Mouse (Mus musculus) embryonic facial prominence, embryonic 12.5 days (tissue): ENCODE measurements around the gene Caskin1. TPM values are rescaled to one million over a fixed set of nuclear protein-coding genes. Genes with fewer than 3 reads are reported as not detected.

ENCODE experiments used
- ATAC-seq: fragments of 200-750 bp; cut with Nextera tagmentation; 2 replicates; pipeline ENCODE4 v1.8.0; 2017; ENCODE audit not compliant: insufficient number of reproducible peaks, insufficient read depth, low FRiP score, low TSS enrichment
- H3K27ac ChIP-seq: fragments of 300-500 bp; sonication (generic); 2 replicates; pipeline ENCODE4 v1.5.1; 2016; ENCODE audit warnings: mild to moderate bottlenecking
- H3K27me3 ChIP-seq: fragments of 300-500 bp; sonication (generic); 2 replicates; pipeline ENCODE4 v1.6.1; 2016; ENCODE audit warnings: mild to moderate bottlenecking, moderate library complexity
- H3K36me3 ChIP-seq: fragments of 300-500 bp; sonication (generic); 2 replicates; pipeline ENCODE4 v1.6.1; 2016; ENCODE audit warnings: mild to moderate bottlenecking
- H3K4me1 ChIP-seq: fragments of 300-500 bp; sonication (generic); 2 replicates; pipeline ENCODE4 v1.6.1; 2016
- H3K4me2 ChIP-seq: fragments of 300-500 bp; sonication (generic); replicated peaks from 2 replicates; pipeline ENCODE4 v1.6.1; 2016; ENCODE audit warnings: mild to moderate bottlenecking, moderate library complexity
- H3K4me3 ChIP-seq: fragments of 300-500 bp; sonication (generic); 2 replicates; pipeline ENCODE4 v1.5.1; 2016; ENCODE audit warnings: mild to moderate bottlenecking
- H3K9ac ChIP-seq: fragments of 300-500 bp; sonication (generic); 2 replicates; pipeline ENCODE4 v1.6.1; 2016; ENCODE audit warnings: mild to moderate bottlenecking, moderate library complexity
- H3K9me3 ChIP-seq: fragments of 300-500 bp; sonication (generic); 2 replicates; pipeline ENCODE4 v1.6.1; 2016; ENCODE audit warnings: mild to moderate bottlenecking, moderate library complexity
- WGBS: fragments of 180-500 bp; shearing (Covaris S2); methylation state at CpG from one replicate; pipeline ENCODE4 v1.1.7; 2016; 5-methylcytosine and 5-hydroxymethylcytosine counted together
- polyA plus RNA-seq: library from polyadenylated mRNA; unstranded; fragments of >200 nt; fragmentation: Nextera tagmentation; extraction: Ambion mirVana; gene quantifications from 2 replicates; pipeline ENCODE4 v1.2.1, GENCODE M21; 2016

The Caskin1 gene
- 7.3 and 7.5 TPM in 2 replicates for polyA plus RNA-seq

GRCm38 (mm10) chr17:24488186-24488661 is at the start of gene Caskin1:
Gene Caskin1 (plus strand): TSS chr17:24488601.
- Histone ChIP-seq H3K4me3 (peak within 1 kb of the TSS; percentile 61), H3K9me3 (no peaks in the 10 kb centered on the region), H3K27ac (peak within 1 kb of the TSS; percentile 43), H3K9ac (peak within 1 kb of the TSS; percentile 73), H3K4me2 (peak within 1 kb of the TSS; percentile 98), H3K4me1 (peaks cover 10% of the 10 kb centered on the region), H3K36me3 (no peaks in the 10 kb centered on the region), H3K27me3 (peaks cover 37% of the 10 kb centered on the region)
- 1% methylated on average over 42 of the region's 45 CpGs for WGBS
- ATAC-seq, result no peak

GRCm38 (mm10) chr17:24440377-24440776 is 48.0 kb upstream of the Caskin1 start:
- WGBS, result 88% methylated on average over 8 of the region's 8 CpGs
- Histone ChIP-seq H3K4me2 (no peak overlapping the region), H3K36me3 (peaks cover 78% of the 10 kb centered on the region), H3K27ac (no peak overlapping the region), H3K4me1 (no peaks in the 10 kb centered on the region), H3K27me3 (no peaks in the 10 kb centered on the region), H3K9me3 (no peaks in the 10 kb centered on the region), H3K4me3 (no peak overlapping the region), H3K9ac (no peak overlapping the region)
- ATAC-seq, result no peak

- no peak for ATAC-seq
- H3K4me3 ChIP-seq, result no peak overlapping the region
- H3K27me3 ChIP-seq, result no peaks in the 10 kb centered on the region
- no peaks in the 10 kb centered on the region for H3K9me3 ChIP-seq
- WGBS, result 70% methylated on average over 2 of the region's 2 CpGs
- H3K4me2 ChIP-seq, result no peak overlapping the region
- no peak overlapping the region for H3K27ac ChIP-seq
- no peak overlapping the region for H3K9ac ChIP-seq
- no peaks in the 10 kb centered on the region for H3K4me1 ChIP-seq
- peaks cover 78% of the 10 kb centered on the region for H3K36me3 ChIP-seq
Observed at GRCm38 (mm10) chr17:24441148-24441547, 47.3 kb upstream of the Caskin1 start.

GRCm38 (mm10) chr17:24442107-24442506 is 46.3 kb upstream of the Caskin1 start:
- no peaks in the 10 kb centered on the region for H3K9me3 ChIP-seq
- H3K4me2 ChIP-seq, result no peak overlapping the region
- no peak overlapping the region for H3K4me3 ChIP-seq
- H3K4me1 ChIP-seq, result no peaks in the 10 kb centered on the region
- H3K9ac ChIP-seq, result no peak overlapping the region
- peaks cover 83% of the 10 kb centered on the region for H3K36me3 ChIP-seq
- H3K27me3 ChIP-seq, result no peaks in the 10 kb centered on the region
- no peak for ATAC-seq
- no peak overlapping the region for H3K27ac ChIP-seq
- 87% methylated on average over 14 of the region's 14 CpGs for WGBS

- H3K4me3 ChIP-seq, result no peak within 1 kb of the TSS
- no peaks in the 10 kb centered on the region for H3K27me3 ChIP-seq
- H3K9ac ChIP-seq, result no peak within 1 kb of the TSS
- ATAC-seq, result no peak
- no peak within 1 kb of the TSS for H3K4me2 ChIP-seq
- H3K9me3 ChIP-seq, result no peaks in the 10 kb centered on the region
- no peaks in the 10 kb centered on the region for H3K4me1 ChIP-seq
- WGBS, result 82% methylated on average over 7 of the region's 7 CpGs
- H3K27ac ChIP-seq, result no peak within 1 kb of the TSS
- H3K36me3 ChIP-seq, result peaks cover 84% of the 10 kb centered on the region
Observed at GRCm38 (mm10) chr17:24442632-24443155, 45.7 kb upstream of the Caskin1 start, which contains the start of gene Dnase1l2. Gene Dnase1l2 (minus strand): TSS chr17:24443105.

GRCm38 (mm10) chr17:24443409-24443808 is 45.0 kb upstream of the Caskin1 start:
- no peak overlapping the region for H3K9ac ChIP-seq
- H3K4me3 ChIP-seq, result no peak overlapping the region
- H3K4me1 ChIP-seq, result no peaks in the 10 kb centered on the region
- WGBS, result 90% methylated on average over 4 of the region's 4 CpGs
- no peak overlapping the region for H3K4me2 ChIP-seq
- H3K27ac ChIP-seq, result no peak overlapping the region
- no peaks in the 10 kb centered on the region for H3K9me3 ChIP-seq
- no peak for ATAC-seq
- H3K36me3 ChIP-seq, result peaks cover 88% of the 10 kb centered on the region
- no peaks in the 10 kb centered on the region for H3K27me3 ChIP-seq

- Histone ChIP-seq H3K36me3 (peaks cover 94% of the 10 kb centered on the region), H3K4me2 (no peak overlapping the region), H3K27me3 (no peaks in the 10 kb centered on the region), H3K4me1 (no peaks in the 10 kb centered on the region), H3K4me3 (no peak overlapping the region), H3K9ac (no peak overlapping the region; the same call in 1 of the 2 replicates), H3K9me3 (no peaks in the 10 kb centered on the region), H3K27ac (no peak overlapping the region)
- WGBS, result 94% methylated on average over 8 of the region's 8 CpGs
- no peak for ATAC-seq
Observed at GRCm38 (mm10) chr17:24446590-24446989, 41.8 kb upstream of the Caskin1 start.

- Histone ChIP-seq H3K36me3 (peaks cover 73% of the 10 kb centered on the region), H3K4me2 (no peak overlapping the region), H3K9ac (no peak overlapping the region), H3K4me3 (no peak overlapping the region), H3K27me3 (no peaks in the 10 kb centered on the region), H3K9me3 (no peaks in the 10 kb centered on the region), H3K4me1 (peaks cover 9% of the 10 kb centered on the region; the same call in 1 of the 2 replicates), H3K27ac (no peak overlapping the region)
- 91% methylated on average over 6 of the region's 6 CpGs for WGBS
- no peak for ATAC-seq
Observed at GRCm38 (mm10) chr17:24449507-24449906, 38.9 kb upstream of the Caskin1 start.

GRCm38 (mm10) chr17:24451220-24451619 is 37.2 kb upstream of the Caskin1 start:
- no peak overlapping the region for H3K4me3 ChIP-seq
- H3K4me1 ChIP-seq, result peaks cover 12% of the 10 kb centered on the region; the same call in 1 of the 2 replicates
- peaks cover 56% of the 10 kb centered on the region for H3K36me3 ChIP-seq
- 94% methylated on average over 6 of the region's 6 CpGs for WGBS
- no peak overlapping the region for H3K4me2 ChIP-seq
- no peak overlapping the region for H3K27ac ChIP-seq
- H3K9me3 ChIP-seq, result no peaks in the 10 kb centered on the region
- H3K9ac ChIP-seq, result no peak overlapping the region; the same call in 1 of the 2 replicates
- no peak for ATAC-seq
- no peaks in the 10 kb centered on the region for H3K27me3 ChIP-seq

GRCm38 (mm10) chr17:24453372-24453771 is 35.0 kb upstream of the Caskin1 start:
- no peaks in the 10 kb centered on the region for H3K27me3 ChIP-seq
- H3K36me3 ChIP-seq, result peaks cover 35% of the 10 kb centered on the region
- WGBS, result 87% methylated on average over 2 of the region's 2 CpGs
- H3K9ac ChIP-seq, result no peak overlapping the region
- H3K27ac ChIP-seq, result no peak overlapping the region
- no peak for ATAC-seq
- H3K4me1 ChIP-seq, result peaks cover 12% of the 10 kb centered on the region; the same call in 1 of the 2 replicates
- H3K4me2 ChIP-seq, result peak overlapping the region; percentile 57; the same call in 1 of the 2 replicates
- H3K4me3 ChIP-seq, result no peak overlapping the region
- no peaks in the 10 kb centered on the region for H3K9me3 ChIP-seq

- Histone ChIP-seq H3K4me2 (peak overlapping the region; percentile 57), H3K4me3 (peak overlapping the region; percentile 76), H3K4me1 (peaks cover 12% of the 10 kb centered on the region; the same call in 1 of the 2 replicates), H3K27ac (peak overlapping the region; percentile 95), H3K27me3 (no peaks in the 10 kb centered on the region), H3K9ac (peak overlapping the region; percentile 88), H3K9me3 (no peaks in the 10 kb centered on the region), H3K36me3 (peaks cover 25% of the 10 kb centered on the region)
- WGBS, result 5% methylated on average over 14 of the region's 14 CpGs
- no peak for ATAC-seq
Observed at GRCm38 (mm10) chr17:24454218-24454755, 34.1 kb upstream of the Caskin1 start.
